Mouse (Mus musculus): Measurements from ENCODE around the gene Ccdc60. TPM values are rescaled to one million over a fixed set of nuclear protein-coding genes. Genes with fewer than 3 reads are reported as not detected.

Ccdc60 gene
- polyA plus RNA-seq, 1 experiment from 2014 or later, result 2.5 TPM

DNA sequence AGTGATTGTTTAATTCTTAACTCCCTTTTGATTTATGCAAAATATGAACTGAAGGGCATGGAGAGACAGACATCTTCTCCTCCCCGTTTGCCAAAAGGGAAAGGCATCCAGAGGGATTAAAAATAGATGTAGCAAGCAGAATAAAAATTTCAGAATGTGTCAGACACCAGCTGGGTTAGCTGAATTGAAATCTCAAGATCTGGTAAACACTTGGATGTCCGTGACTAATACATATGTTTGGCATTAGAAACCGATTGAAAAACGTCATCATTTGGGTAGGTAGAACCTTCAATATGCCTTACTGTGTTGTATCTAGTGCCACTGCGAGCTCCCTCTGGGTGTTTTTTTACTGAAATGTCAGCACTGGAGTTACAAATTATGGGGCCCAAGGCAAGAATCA is 4.7 kb upstream of the Ccdc60 start:
- H3K27ac ChIP-seq, result no peak overlapping the region

DNA sequence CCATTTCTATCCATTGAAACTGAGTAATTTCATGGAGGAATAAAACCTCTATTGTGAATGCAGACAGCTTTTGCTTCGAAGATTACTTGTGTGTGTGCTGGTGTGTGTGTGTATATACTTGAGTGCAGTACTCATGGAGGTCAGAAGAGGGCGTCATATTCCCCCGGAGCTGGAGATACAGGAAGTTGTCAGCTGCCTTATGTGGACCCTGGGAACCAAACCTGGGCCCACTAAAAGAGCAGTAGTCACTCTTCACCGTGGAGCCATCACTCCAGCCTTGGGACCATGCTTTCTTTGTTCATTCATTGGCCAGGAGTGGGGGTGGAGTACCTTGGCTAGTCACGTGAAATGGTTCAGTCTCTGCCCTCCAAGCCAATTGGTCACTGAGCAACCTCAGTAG is 1.8 kb upstream of the Ccdc60 start:
- Histone ChIP-seq H3K4me1 (replicated peaks) (peaks cover 28% of the 10 kb centered on the region), H3K9ac (replicated peaks) (no peak overlapping the region), H3K4me3 (replicated peaks) (no peak overlapping the region), H3K36me3 (no peaks in the 10 kb centered on the region), H3K4me2 (replicated peaks) (no peak overlapping the region), H3K27ac (no peak overlapping the region), H3K27me3 (peaks cover 5% of the 10 kb centered on the region; the same call in 1 of the 2 replicates), H3K9me3 (no peaks in the 10 kb centered on the region)
- ATAC-seq, result no peak
- WGBS, result 93% methylated on average over 5 of the region's 5 CpGs

More for the DNA sequence above, 4.7 kb upstream of the Ccdc60 start:
- Histone ChIP-seq H3K9me3 (peaks cover 3% of the 10 kb centered on the region; the same call in 1 of the 2 replicates), H3K4me3 (replicated peaks) (no peak overlapping the region), H3K4me1 (replicated peaks) (peaks cover 18% of the 10 kb centered on the region), H3K27me3 (no peaks in the 10 kb centered on the region), H3K36me3 (no peaks in the 10 kb centered on the region), H3K4me2 (replicated peaks) (no peak overlapping the region), H3K9ac (replicated peaks) (no peak overlapping the region)
- ATAC-seq, result no peak
- 84% methylated on average over 5 of the region's 5 CpGs for WGBS

DNA sequence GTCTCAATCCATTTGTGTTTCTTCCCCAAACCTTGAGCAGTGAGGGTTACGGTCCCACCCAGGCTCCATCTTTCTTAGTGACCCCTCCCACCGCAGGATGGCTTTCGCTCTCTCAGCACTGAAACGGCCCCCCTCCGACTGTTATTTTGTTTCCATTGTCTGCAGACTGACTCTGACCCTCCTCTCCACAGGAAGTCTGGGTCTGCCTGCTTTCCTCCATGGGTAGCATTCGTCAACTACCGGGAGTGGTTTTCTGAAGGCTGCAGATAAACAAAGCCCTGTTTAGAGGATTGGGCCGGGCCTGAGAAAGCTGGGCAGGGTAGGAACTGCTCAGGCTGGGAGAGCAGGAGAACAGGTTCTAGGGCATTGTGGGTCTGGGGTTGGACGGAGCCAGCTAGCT is 1.1 kb upstream of the Ccdc60 start:
- peak overlapping the region; percentile 36 for H3K4me2 ChIP-seq (replicated peaks)
- H3K9ac ChIP-seq (replicated peaks), result no peak overlapping the region
- peaks cover 31% of the 10 kb centered on the region for H3K4me1 ChIP-seq (replicated peaks)
- no peak; the same call in 1 of the 2 replicates for ATAC-seq
- no peaks in the 10 kb centered on the region for H3K9me3 ChIP-seq
- no peaks in the 10 kb centered on the region for H3K36me3 ChIP-seq
- H3K27ac ChIP-seq, result peak overlapping the region; percentile 47; the same call in 1 of the 2 replicates
- 3% methylated on average over 9 of the region's 9 CpGs for WGBS
- H3K27me3 ChIP-seq, result peaks cover 5% of the 10 kb centered on the region; the same call in 1 of the 2 replicates
- no peak overlapping the region for H3K4me3 ChIP-seq (replicated peaks)

DNA sequence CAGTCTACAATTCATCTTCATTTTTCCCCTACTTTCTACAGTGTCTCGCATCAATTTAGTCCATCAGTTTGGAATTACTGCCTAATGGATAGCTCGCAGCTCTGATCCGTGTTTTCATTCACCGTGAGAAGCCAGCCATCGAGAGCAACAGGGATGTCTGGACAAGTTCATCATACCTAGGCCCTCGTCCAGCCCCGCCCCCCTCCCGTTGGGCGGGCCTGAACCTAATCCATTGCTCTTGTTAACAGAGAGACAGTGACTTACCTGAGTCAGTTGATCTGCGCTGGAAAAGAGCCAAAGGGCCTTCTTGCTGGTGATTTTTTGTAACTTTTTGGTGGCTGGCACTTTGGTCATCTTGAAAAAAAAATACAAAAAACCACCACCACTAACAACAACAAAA is 602 bp downstream of the Ccdc60 start:
- no peak for ATAC-seq
- H3K27ac ChIP-seq, result no peak overlapping the region

DNA sequence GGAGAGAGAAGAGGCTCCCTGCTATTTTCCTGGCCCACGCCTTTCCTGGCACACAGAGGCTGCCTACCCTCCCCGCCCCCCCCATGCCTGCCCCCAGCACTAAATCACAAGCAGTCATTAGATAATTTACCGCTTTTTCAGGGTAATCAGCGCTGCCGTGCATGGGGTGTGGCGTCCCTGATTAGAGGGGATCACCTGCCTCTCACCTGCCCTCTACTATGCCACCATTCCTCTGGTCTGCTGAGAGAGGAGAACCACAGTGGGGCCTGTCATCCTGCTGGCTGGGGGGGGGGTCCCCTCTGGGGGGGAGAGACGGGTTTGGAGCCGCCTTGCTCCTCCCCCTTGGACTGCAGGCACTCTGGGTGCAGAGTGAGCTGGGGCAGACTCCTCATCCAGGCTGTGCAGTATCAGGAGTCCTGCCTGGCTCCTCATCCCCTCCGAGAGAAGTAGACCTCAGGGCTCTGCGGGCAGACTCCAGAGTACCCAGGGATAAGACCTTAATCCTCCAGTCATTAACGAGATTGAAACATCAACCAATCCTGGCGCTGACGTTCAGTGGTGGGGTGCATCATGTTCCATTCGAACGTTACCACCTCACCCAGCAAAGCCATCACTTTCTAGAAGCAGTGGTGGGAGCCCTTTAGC is 3.1 kb downstream of the Ccdc60 start:
- Histone ChIP-seq H3K9ac (replicated peaks) (no peak overlapping the region), H3K4me1 (replicated peaks) (peaks cover 31% of the 10 kb centered on the region), H3K4me2 (replicated peaks) (no peak overlapping the region; the same call in 1 of the 2 replicates), H3K4me3 (replicated peaks) (no peak overlapping the region), H3K27ac (no peak overlapping the region), H3K9me3 (no peaks in the 10 kb centered on the region), H3K27me3 (peaks cover 5% of the 10 kb centered on the region; the same call in 1 of the 2 replicates), H3K36me3 (no peaks in the 10 kb centered on the region)
- 29% methylated on average over 15 of the region's 15 CpGs for WGBS
- ATAC-seq, result no peak

More for the DNA sequence above, 602 bp downstream of the Ccdc60 start:
- no peak overlapping the region for H3K9ac ChIP-seq (replicated peaks)
- WGBS, result 37% methylated on average over 10 of the region's 10 CpGs
- peaks cover 5% of the 10 kb centered on the region; the same call in 1 of the 2 replicates for H3K27me3 ChIP-seq
- H3K9me3 ChIP-seq, result no peaks in the 10 kb centered on the region
- H3K4me2 ChIP-seq (replicated peaks), result peak overlapping the region; percentile 36
- H3K36me3 ChIP-seq, result no peaks in the 10 kb centered on the region
- peaks cover 31% of the 10 kb centered on the region for H3K4me1 ChIP-seq (replicated peaks)
- 0 out of 2 replicates have a peak overlapping the region, but pooled peaks have one; percentile 2 for H3K4me3 ChIP-seq (replicated peaks)

DNA sequence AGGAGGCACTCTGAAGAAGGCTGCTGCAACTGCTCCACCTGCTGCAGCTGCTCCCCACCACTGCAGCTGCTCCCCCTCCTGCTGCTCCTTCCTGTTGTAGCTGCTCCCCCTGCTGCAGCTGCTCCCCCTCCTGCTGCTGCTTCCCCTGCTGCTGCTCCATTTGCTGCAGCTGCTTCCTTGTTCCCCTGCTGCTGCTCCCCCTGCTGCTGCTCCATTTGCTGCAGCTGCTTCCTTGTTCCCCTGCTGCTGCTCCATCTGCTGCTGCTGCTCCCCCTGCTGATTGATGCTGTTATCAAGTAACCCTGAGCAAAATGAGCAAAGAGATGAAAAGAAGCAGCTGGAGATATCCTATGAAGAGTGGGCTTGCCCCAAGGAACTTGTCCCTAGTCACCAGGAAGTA is 8.3 kb downstream of the Ccdc60 start:
- Histone ChIP-seq H3K36me3 (no peaks in the 10 kb centered on the region), H3K4me1 (replicated peaks) (peaks cover 19% of the 10 kb centered on the region), H3K4me3 (replicated peaks) (no peak overlapping the region), H3K27ac (no peak overlapping the region), H3K9me3 (peaks cover 4% of the 10 kb centered on the region), H3K4me2 (replicated peaks) (no peak overlapping the region), H3K27me3 (no peaks in the 10 kb centered on the region), H3K9ac (replicated peaks) (no peak overlapping the region)
- no peak for ATAC-seq

DNA sequence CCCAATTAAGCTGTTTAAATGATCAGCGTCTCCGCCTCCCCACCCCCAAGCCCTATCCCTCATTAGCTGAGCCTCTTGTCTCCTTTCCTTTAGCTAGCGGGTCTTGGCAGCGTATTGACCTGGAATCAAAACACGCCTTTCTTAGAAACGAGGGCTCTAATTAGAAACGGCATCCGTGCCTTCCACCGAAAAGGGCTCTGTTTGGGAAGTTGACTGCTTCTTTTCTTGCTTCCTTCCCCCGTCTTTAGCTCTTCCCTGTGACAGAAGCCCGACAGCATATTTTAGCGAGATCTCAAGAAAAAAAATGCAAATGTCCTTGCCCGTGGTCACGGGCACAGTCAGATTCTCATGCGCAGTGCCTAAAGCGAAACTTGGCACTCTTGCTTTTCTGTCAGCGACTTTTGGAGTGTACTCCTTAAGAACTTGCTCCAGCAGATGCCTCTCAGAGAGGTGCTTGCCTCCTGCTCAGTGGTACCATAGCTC is 10.3 kb downstream of the Ccdc60 start:
- H3K4me3 ChIP-seq (replicated peaks), result no peak overlapping the region
- 0 out of 2 replicates have a peak overlapping the region, but pooled peaks have one; percentile 14 for H3K27ac ChIP-seq
- H3K9ac ChIP-seq (replicated peaks), result no peak overlapping the region
- no peaks in the 10 kb centered on the region for H3K36me3 ChIP-seq
- peaks cover 38% of the 10 kb centered on the region for H3K4me1 ChIP-seq (replicated peaks)
- ATAC-seq, result no peak
- no peaks in the 10 kb centered on the region for H3K27me3 ChIP-seq
- peaks cover 4% of the 10 kb centered on the region for H3K9me3 ChIP-seq
- whole genome bisulfite sequencing, result 65% methylated on average over 17 of the region's 17 CpGs
- peak overlapping the region; percentile 19 for H3K4me2 ChIP-seq (replicated peaks)

DNA sequence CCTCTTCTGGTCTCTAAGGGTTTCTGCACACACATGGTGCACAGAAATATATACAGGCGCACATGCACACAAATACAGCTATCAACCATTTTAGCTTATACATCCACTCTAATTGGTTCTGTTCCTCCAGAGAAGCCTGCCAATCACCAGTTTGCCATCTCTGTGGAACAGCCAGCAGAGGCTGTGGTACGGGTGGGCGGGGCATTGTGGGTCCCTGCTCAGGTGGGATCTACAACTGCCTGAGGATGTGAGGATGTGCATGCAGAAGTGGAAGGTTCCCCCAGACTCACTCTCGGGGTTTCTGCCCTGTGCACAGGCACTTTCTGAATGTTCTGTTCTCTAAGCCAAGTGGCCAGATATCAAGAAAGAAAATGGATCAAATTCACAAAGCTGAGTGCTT is 10.8 kb downstream of the Ccdc60 start:
- Histone ChIP-seq H3K4me2 (replicated peaks) (no peak overlapping the region), H3K4me3 (replicated peaks) (no peak overlapping the region), H3K9me3 (peaks cover 4% of the 10 kb centered on the region), H3K36me3 (no peaks in the 10 kb centered on the region), H3K27ac (no peak overlapping the region), H3K27me3 (no peaks in the 10 kb centered on the region), H3K4me1 (replicated peaks) (peaks cover 41% of the 10 kb centered on the region), H3K9ac (replicated peaks) (no peak overlapping the region)
- WGBS, result 88% methylated on average over 4 of the region's 4 CpGs
- ATAC-seq, result no peak

DNA sequence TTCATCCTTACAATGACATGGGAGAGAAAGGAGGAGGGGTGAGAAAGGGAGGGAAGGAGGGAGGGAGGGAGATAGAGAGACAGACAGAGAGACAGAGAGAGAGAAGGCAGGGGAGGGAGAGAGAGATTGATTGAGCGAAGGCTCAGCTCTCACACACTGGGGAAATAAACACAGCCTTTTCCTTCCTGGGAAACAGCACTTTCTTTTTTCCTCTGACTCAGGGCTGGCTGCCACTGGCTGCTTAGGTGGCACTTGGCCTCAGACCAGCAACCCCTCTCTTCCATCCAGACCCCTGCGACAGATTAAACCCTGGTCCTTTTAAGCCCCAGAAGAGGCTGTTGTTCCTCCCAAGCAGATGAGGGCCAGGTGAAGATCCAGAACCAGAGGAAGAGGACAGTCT is 14.0 kb downstream of the Ccdc60 start:
- Histone ChIP-seq H3K4me1 (replicated peaks) (peaks cover 44% of the 10 kb centered on the region), H3K9ac (replicated peaks) (no peak overlapping the region), H3K27ac (peak overlapping the region; percentile 83), H3K36me3 (no peaks in the 10 kb centered on the region), H3K27me3 (no peaks in the 10 kb centered on the region), H3K4me3 (replicated peaks) (no peak overlapping the region), H3K9me3 (peaks cover 4% of the 10 kb centered on the region), H3K4me2 (replicated peaks) (no peak overlapping the region)
- 55% methylated on average over 2 of the region's 2 CpGs for WGBS
- no peak for ATAC-seq

DNA sequence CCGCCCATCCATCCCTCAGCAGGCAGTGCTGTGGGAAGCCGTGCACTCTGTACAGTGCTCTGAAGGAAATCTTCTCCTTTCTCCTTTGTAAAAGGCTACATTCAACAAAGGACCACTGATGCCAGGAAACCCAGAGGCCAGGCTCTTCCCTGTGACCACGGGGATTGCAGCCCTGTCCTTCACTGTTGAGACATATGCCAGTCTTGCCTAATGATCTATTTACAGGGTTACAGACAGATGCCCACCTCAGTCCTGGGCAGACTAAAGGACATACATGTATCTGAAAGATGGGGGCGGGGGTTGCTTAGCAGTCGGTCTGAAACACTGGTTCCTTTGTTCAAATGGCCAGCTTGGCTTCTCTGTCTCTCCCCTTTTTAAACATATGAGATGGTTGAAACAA is 14.4 kb downstream of the Ccdc60 start:
- 44% methylated on average over 5 of the region's 5 CpGs for WGBS
- Histone ChIP-seq H3K9me3 (peaks cover 4% of the 10 kb centered on the region), H3K4me1 (replicated peaks) (peaks cover 44% of the 10 kb centered on the region), H3K36me3 (no peaks in the 10 kb centered on the region), H3K27me3 (no peaks in the 10 kb centered on the region), H3K4me3 (replicated peaks) (no peak overlapping the region), H3K27ac (peak overlapping the region; percentile 83), H3K4me2 (replicated peaks) (no peak overlapping the region), H3K9ac (replicated peaks) (no peak overlapping the region; the same call in 1 of the 2 replicates)
- peak; percentile 62 for ATAC-seq

DNA sequence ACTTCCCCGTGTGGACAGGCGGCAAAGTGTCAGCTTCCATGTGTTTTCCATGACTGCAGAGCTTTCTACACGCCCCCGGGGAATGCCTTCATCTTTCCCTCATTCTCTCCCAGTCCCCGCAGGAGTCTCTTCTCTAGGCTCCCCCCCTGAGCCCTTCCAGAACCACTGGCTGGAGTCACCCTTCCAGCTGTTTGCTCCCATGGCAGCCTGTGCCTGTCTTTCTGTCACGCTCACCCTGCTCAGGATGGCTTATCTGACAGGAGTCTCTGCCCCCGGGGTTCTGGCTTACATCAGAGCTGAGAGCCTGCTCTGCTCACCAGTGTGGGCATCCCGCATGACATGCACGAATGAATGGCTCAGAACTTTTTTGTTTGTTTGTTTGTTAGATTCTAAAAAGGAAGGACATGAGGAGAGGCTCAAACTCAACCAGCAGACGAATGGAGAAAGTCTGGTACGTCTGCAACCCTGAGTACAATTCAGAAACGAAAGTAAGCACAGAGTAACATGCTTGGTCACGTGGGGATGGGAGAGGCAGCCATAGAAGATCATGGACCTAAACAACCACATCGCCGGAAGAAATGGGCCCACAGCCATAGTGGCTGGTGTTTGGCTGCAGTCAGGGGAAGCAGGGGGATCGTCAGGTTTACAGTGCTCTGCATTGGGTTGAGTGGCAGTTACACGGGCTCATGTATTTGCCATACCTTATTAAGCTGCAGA is 17.1 kb downstream of the Ccdc60 start:
- Histone ChIP-seq H3K27me3 (no peaks in the 10 kb centered on the region), H3K4me3 (replicated peaks) (no peak overlapping the region), H3K27ac (no peak overlapping the region; the same call in 1 of the 2 replicates), H3K9ac (replicated peaks) (no peak overlapping the region), H3K9me3 (no peaks in the 10 kb centered on the region; the same call in 1 of the 2 replicates), H3K4me2 (replicated peaks) (no peak overlapping the region), H3K36me3 (no peaks in the 10 kb centered on the region), H3K4me1 (replicated peaks) (peaks cover 35% of the 10 kb centered on the region)
- WGBS, result 75% methylated on average over 17 of the region's 17 CpGs
- ATAC-seq, result no peak
